Mouse (Mus musculus) forebrain, embryonic 14.5 days (tissue): ENCODE results near the gene Zfp710. TPM values are rescaled to one million over a fixed set of nuclear protein-coding genes. Genes with fewer than 3 reads are reported as not detected.

Source experiments
- ATAC-seq: fragments of 200-750 bp; cut with Nextera tagmentation; 2 replicates; pipeline ENCODE4 v1.8.0; 2017; ENCODE audit warnings: mild to moderate bottlenecking, moderate library complexity
- DNase-seq: peaks from one replicate; pipeline ENCODE4 v3.0.0-alpha.2; 2015; ENCODE audit warnings: low spot score
- H3K27ac ChIP-seq: fragments of 300-500 bp; sonication (generic); 2 replicates; pipeline ENCODE4 v1.5.1; 2014; ENCODE audit warnings: low read depth, mild to moderate bottlenecking, control low read depth, low read length, moderate library complexity
- H3K27me3 ChIP-seq: fragments of 300-500 bp; sonication (generic); replicated peaks from 2 replicates; pipeline ENCODE4 v1.6.1; 2014; ENCODE audit warnings: low read length, control low read depth, mixed read lengths; ENCODE audit not compliant: control insufficient read depth, insufficient read depth
- H3K36me3 ChIP-seq: fragments of 300-500 bp; sonication (generic); 2 replicates; pipeline ENCODE4 v1.6.1; 2014; ENCODE audit warnings: low read length, control low read depth; ENCODE audit not compliant: control insufficient read depth, insufficient read depth
- H3K4me1 ChIP-seq: fragments of 300-500 bp; sonication (generic); 2 replicates; pipeline ENCODE4 v1.6.1; 2014; ENCODE audit warnings: antibody characterized with exemption, low read length, control low read depth; ENCODE audit not compliant: control insufficient read depth, insufficient read depth
- H3K4me2 ChIP-seq: fragments of 300-500 bp; sonication (generic); 2 replicates; pipeline ENCODE4 v1.6.1; 2014; ENCODE audit warnings: mild to moderate bottlenecking, control low read depth, low read length
- H3K4me3 ChIP-seq: fragments of 300-500 bp; sonication (generic); 2 replicates; pipeline ENCODE4 v1.5.1; 2014; ENCODE audit warnings: low read depth, low read length, control low read depth
- H3K9ac ChIP-seq: fragments of 300-500 bp; sonication (generic); 2 replicates; pipeline ENCODE4 v1.6.1; 2014; ENCODE audit warnings: mild to moderate bottlenecking, low read length, control low read depth, moderate library complexity
- H3K9me3 ChIP-seq: fragments of 300-500 bp; sonication (generic); replicated peaks from 2 replicates; pipeline ENCODE4 v1.6.1; 2016; ENCODE audit warnings: low read length, control low read depth, mixed read lengths; ENCODE audit not compliant: control insufficient read depth
- WGBS: fragments of 180-500 bp; shearing (Covaris S2); extraction: QIAGEN DNeasy Blood & Tissue Kit; methylation state at CpG from one replicate; pipeline ENCODE4 v1.1.7; 2014; 5-methylcytosine and 5-hydroxymethylcytosine counted together
- polyA plus RNA-seq: library from polyadenylated mRNA; unstranded; fragments of >200 nt; fragmentation: Nextera tagmentation; extraction: Ambion mirVana; gene quantifications from 2 replicates; pipeline ENCODE4 v1.2.1, GENCODE M21; 2014

The Zfp710 gene
- polyA plus RNA-seq, 1 experiment from 2014 or later = 17.6 TPM

DNA sequence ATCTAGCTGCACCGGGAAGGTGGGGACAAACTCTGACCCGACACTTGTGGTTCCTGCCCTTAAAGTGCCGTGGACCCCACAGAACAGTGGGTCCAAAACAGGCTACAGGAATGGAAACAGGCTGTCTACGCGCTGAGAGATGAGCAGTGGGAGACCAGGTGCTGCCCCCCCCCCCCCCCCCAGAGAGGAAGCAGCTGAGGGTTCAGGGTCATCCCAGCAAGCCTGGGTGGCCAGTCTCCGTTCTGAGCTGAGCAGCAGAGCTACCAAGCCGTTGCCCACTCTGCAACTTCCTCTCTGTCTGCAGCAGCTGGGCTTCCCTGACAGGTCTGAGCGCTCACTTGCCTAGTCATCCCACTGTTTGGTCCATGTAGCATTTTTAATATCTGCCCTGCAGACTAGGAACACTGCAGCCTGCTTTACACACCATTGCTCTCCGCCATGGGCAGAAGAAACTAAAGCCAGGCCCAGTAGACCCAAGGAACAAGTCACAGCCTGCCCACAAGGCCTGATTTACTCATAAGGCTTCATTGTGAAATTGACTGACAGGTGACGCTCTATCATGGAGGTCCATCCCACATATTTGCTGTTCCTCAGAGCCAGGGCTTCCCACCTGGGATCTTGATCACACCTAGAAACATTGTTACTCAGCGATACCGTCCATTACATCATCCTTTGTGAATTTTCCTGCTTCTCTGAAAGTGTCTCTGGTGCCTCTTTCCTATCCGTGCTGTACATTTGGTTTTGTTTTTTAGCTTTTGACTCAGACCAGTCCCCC is 34.6 kb downstream of the Zfp710 start:
- H3K4me3 ChIP-seq = no peak overlapping the region
- H3K9me3 ChIP-seq = no peaks in the 10 kb centered on the region
- H3K27me3 ChIP-seq = no peaks in the 10 kb centered on the region
- DNase-seq = no peak
- ATAC-seq = no peak
- H3K36me3 ChIP-seq = no peaks in the 10 kb centered on the region
- H3K9ac ChIP-seq = no peak overlapping the region
- H3K4me1 ChIP-seq = peaks cover 28% of the 10 kb centered on the region
- WGBS = 85% methylated on average over 13 of the region's 13 CpGs
- no peak overlapping the region for H3K4me2 ChIP-seq
- no peak overlapping the region for H3K27ac ChIP-seq

GRCm38 (mm10) chr7:80060012-80060778 is 35.6 kb downstream of the Zfp710 start:
- Histone ChIP-seq H3K4me3 (no peak overlapping the region), H3K27ac (no peak overlapping the region)
- 84% methylated on average over 10 of the region's 10 CpGs for WGBS

DNA sequence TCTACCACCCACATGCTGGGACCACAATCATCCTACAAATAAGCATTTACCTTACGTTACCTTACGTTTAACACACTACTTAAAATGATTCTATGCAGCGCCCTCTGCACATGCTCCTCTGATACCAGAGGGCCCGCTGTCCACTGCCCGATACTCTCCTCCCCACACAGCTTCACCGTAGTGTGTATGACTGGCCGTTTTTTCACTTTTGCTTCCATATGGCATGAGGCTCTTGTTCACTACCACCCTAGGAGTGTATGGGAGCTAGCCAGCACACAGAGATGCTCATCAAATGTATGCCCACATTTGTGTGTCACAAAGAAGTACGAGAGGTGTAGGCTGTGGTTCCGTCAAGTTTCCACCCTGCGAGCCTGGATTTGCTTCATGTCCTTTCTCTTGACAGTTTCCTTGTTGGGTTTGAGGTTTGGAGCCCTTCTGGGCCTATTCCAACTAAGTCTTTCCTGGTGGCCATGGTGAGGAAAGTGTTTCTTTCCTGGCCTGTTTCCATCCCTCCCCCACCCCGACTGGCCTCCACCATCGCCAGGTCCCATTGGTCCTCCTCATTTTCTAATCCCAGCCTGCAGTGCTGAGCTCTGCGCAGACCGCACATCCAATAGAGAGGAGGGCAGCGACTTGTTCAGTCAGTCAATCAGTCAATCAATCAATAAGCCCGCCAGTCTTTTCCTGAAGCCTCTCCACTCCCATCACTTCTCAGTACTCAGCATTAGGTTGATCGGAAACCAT is 37.6 kb downstream of the Zfp710 start:
- Histone ChIP-seq H3K27ac (no peak overlapping the region), H3K4me1 (peaks cover 24% of the 10 kb centered on the region)
- DNase-seq = no peak

More at GRCm38 (mm10) chr7:80060012-80060778, 35.6 kb downstream of the Zfp710 start:
- Histone ChIP-seq H3K27me3 (no peaks in the 10 kb centered on the region), H3K4me2 (no peak overlapping the region), H3K36me3 (no peaks in the 10 kb centered on the region), H3K9me3 (no peaks in the 10 kb centered on the region), H3K9ac (no peak overlapping the region), H3K4me1 (peaks cover 30% of the 10 kb centered on the region)
- DNase-seq (no peak), ATAC-seq (no peak)

DNA sequence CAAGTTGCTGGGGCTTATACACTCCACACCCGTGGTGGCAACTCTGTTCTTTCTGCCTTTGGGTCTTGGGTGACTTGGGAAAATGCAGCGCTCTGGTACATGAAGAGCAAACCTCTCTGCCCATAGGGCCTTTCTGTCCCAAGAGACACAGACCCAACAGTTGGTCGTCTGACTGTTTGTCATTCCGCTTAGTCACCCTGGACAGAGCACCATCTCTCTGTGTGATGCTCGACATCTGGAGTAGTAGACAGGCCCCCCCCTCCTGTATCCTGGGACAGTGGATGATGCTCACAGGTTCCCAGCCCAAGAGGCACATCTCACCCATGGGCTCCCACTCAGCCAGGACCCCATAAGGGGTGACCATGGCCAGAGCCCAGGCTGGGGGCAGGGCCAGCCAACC is 38.6 kb downstream of the Zfp710 start:
- Histone ChIP-seq H3K4me2 (0 out of 2 replicates have a peak overlapping the region, but pooled peaks have one; percentile 6), H3K4me1 (peaks cover 15% of the 10 kb centered on the region), H3K27ac (no peak overlapping the region), H3K9ac (peak overlapping the region; percentile 26; the same call in 1 of the 2 replicates), H3K27me3 (no peaks in the 10 kb centered on the region), H3K4me3 (no peak overlapping the region), H3K36me3 (no peaks in the 10 kb centered on the region), H3K9me3 (no peaks in the 10 kb centered on the region)
- DNase-seq (no peak), ATAC-seq (peak; percentile 40; the same call in 1 of the 2 replicates)
- WGBS = 64% methylated on average over 5 of the region's 5 CpGs

More for the DNA sequence above, 37.6 kb downstream of the Zfp710 start:
- Histone ChIP-seq H3K4me2 (no peak overlapping the region), H3K9me3 (no peaks in the 10 kb centered on the region), H3K27me3 (no peaks in the 10 kb centered on the region), H3K9ac (no peak overlapping the region), H3K36me3 (no peaks in the 10 kb centered on the region), H3K4me3 (no peak overlapping the region)
- 88% methylated on average over 17 of the region's 17 CpGs for WGBS
- no peak for ATAC-seq

- H3K4me3 ChIP-seq = no peak overlapping the region
- H3K4me2 ChIP-seq = 0 out of 2 replicates have a peak overlapping the region, but pooled peaks have one; percentile 6
- H3K27ac ChIP-seq = no peak overlapping the region
- H3K36me3 ChIP-seq = no peaks in the 10 kb centered on the region
- DNase-seq (no peak), ATAC-seq (no peak)
- peak overlapping the region; percentile 26; the same call in 1 of the 2 replicates for H3K9ac ChIP-seq
- no peaks in the 10 kb centered on the region for H3K9me3 ChIP-seq
- peaks cover 12% of the 10 kb centered on the region for H3K4me1 ChIP-seq
- 44% methylated on average over 15 of the region's 15 CpGs for WGBS
- H3K27me3 ChIP-seq = no peaks in the 10 kb centered on the region
These were observed 39.5 kb downstream of the Zfp710 start for GRCm38 (mm10) chr7:80063902-80064736.

DNA sequence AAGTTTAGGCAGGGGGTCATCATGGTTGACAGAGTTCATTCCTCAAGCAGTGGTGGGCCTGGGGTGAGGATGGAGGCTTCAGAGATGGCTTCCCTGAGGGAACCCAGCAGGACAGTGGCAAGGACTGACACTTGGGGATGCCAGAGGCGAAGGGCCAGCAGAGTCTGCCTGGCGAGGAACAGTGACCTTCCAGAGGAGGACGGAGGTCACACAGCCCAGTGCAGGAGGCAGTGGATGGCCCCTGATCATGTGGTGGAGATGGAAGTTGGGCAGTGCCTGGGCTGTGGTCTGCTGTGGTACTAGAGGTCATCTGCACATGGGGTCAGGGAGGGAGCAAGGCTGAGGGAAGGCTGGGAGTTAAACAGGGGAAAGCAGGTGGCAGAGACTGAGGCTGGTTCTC is 40.6 kb downstream of the Zfp710 start:
- peaks cover 24% of the 10 kb centered on the region for H3K4me1 ChIP-seq
- no peak overlapping the region for H3K9ac ChIP-seq
- H3K36me3 ChIP-seq = no peaks in the 10 kb centered on the region
- no peak overlapping the region for H3K27ac ChIP-seq
- no peak for ATAC-seq
- WGBS = 91% methylated on average over 3 of the region's 3 CpGs
- no peaks in the 10 kb centered on the region for H3K9me3 ChIP-seq
- no peaks in the 10 kb centered on the region for H3K27me3 ChIP-seq
- no peak overlapping the region for H3K4me3 ChIP-seq
- DNase-seq = no peak
- no peak overlapping the region for H3K4me2 ChIP-seq

DNA sequence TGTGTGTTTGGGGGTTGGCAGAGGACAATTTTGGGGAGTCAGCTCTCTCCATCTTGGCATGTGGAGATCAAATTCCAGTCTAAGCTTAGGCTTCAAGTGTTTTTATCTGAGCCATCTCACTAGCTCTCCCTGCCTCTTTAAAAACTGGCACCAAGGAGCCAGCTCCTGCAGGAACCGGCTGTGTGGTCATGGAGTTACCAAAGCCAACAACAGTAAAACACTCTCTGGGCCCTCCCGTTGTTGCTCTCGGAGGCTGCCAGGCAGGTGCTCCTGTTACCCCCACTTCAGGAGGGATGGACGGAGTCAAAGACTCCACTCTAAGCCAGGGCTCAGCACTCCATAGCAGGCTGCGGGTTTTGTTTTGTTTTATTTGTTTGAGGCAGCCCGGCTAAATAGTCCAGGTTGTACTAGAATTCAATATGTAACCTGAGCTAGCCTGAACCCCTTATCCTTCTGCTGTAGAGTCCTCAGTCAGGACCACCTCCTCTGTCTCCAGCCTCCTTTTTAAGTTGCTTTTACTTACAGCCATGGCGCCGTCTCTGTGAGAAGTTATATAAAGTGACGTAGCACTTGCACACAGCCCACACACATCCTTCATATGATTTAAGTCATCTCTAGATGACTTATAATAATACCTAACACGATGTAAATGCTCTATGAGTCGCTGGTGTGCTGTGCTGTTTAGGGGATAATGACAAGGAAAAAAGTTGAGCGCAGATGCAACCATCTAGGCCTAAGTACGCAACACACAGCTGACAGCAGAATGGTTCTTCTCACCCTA is 42.3 kb downstream of the Zfp710 start:
- no peak overlapping the region for H3K27ac ChIP-seq
- WGBS = 70% methylated on average over 13 of the region's 13 CpGs
- H3K9me3 ChIP-seq = no peaks in the 10 kb centered on the region
- no peak overlapping the region for H3K9ac ChIP-seq
- no peak overlapping the region for H3K4me2 ChIP-seq
- no peaks in the 10 kb centered on the region for H3K27me3 ChIP-seq
- DNase-seq (no peak), ATAC-seq (no peak)
- peaks cover 27% of the 10 kb centered on the region for H3K4me1 ChIP-seq
- H3K4me3 ChIP-seq = no peak overlapping the region
- H3K36me3 ChIP-seq = no peaks in the 10 kb centered on the region
